Mouse (Mus musculus) CH12.LX (cell line): ENCODE results near the gene Hoxa10.

Source experiments
- CTCF ChIP-seq, 2 experiments: IDR thresholded peaks in 1 of 2; conservative IDR thresholded peaks in 1 of 2; 2 replicates each; pipeline ENCODE4 v1.5.1; 2011 to 2012; ENCODE audit warnings: low read depth in 2 of 2, low read length in 2 of 2, improper control_type of control experiment in 1 of 2, inconsistent platforms in 1 of 2, mild to moderate bottlenecking in 1 of 2, moderate library complexity in 1 of 2
- HCFC1 ChIP-seq: IDR thresholded peaks from 2 replicates; pipeline ENCODE4 v1.6.1; 2012; ENCODE audit warnings: low read depth, mild to moderate bottlenecking, inconsistent platforms, low read length, improper control_type of control experiment
- IRF4 ChIP-seq: IDR thresholded peaks from 2 replicates; pipeline ENCODE4 v1.6.1; 2014; ENCODE audit warnings: low read depth, mild to moderate bottlenecking, inconsistent platforms, low read length, improper control_type of control experiment
- ZNF384 ChIP-seq: IDR thresholded peaks from 2 replicates; pipeline ENCODE4 v1.6.1; 2012; ENCODE audit warnings: low read depth, low read length, improper control_type of control experiment, inconsistent platforms

DNA sequence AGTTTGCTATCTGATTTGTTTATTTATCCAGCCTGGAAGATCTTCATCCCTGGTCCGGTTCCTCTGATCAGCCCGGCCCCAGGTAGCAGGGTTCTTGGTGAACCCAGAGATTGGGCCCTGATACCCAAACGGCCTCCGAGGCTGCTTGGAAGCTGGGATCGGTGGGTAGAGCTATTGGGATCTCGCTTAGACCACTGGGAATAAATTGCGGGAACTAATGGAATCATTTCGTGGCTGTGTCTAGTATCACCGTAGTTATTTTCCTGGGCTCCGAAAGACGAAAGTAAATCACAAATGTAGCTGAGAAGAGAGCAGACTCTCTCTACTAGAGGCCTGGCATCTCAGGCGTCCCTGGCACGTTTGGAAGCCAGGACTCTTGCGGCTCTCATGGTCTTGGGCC lies 35.4 kb downstream of the Hoxa10 start:
- TF ChIP-seq CTCF (conservative IDR thresholded peaks at IDR 0.05 in 1 of 2, IDR thresholded peaks at IDR 0.05 in 1 of 2; ENCODE audit: low read depth in 2 of 2, low read length in 2 of 2) (no peak), ZNF384 (no peak), HCFC1 (no peak), IRF4 (no peak)
